Mouse (Mus musculus): Measurements from ENCODE around the gene Rps6kb1.
A peak's percentile ranks its signal among the peaks of the same experiment; 100 is the strongest.

GRCm38 (mm10) chr11:86572623-86573022 is 28.0 kb upstream of the Rps6kb1 start:
- TF ChIP-seq POLR2AphosphoS2 (IDR thresholded peaks at IDR 0.05; ENCODE audit: low read length) (no peak), MEF2A (IDR thresholded peaks at IDR 0.05; ENCODE audit: extremely low read depth, insufficient replicate concordance, low read depth, low read length, poor library complexity, severe bottlenecking) (no peak), ZC3H11A (IDR thresholded peaks at IDR 0.05; ENCODE audit: low read depth, low read length) (peak; percentile 64), BHLHE40 (IDR thresholded peaks at IDR 0.05; ENCODE audit: borderline replicate concordance, low read depth, low read length) (no peak), POLR2A (IDR thresholded peaks at IDR 0.05; ENCODE audit: control insufficient read depth in 1 of 2, insufficient read depth in 1 of 2, low read depth in 1 of 2, low read length in 2 of 2, poor library complexity in 1 of 2) (no peak), MAX (IDR thresholded peaks at IDR 0.05; ENCODE audit: low read length) (no peak), CTCF (IDR thresholded peaks at IDR 0.05 in 2 of 3, conservative IDR thresholded peaks at IDR 0.05 in 1 of 3; ENCODE audit: control insufficient read depth in 1 of 3, insufficient read depth in 1 of 3, low read depth in 2 of 3, low read length in 3 of 3, poor library complexity in 1 of 3, severe bottlenecking in 1 of 3) (peak in 2 of 3 experiments; percentile 7 to 51; a peak in 2 of 6 replicates), HCFC1 (IDR thresholded peaks at IDR 0.05; ENCODE audit: low read depth, low read length) (no peak), JUND (IDR thresholded peaks at IDR 0.05; ENCODE audit: low read depth, low read length) (no peak), GATA1 (IDR thresholded peaks at IDR 0.05; ENCODE audit: low read depth, low read length) (no peak), TCF12 (IDR thresholded peaks at IDR 0.05; ENCODE audit: low read depth, low read length) (no peak), USF2 (IDR thresholded peaks at IDR 0.05; ENCODE audit: borderline replicate concordance in 1 of 2, insufficient read depth in 1 of 2, low read depth in 1 of 2, low read length in 2 of 2) (no peak)
